Mouse (Mus musculus) embryonic facial prominence, embryonic 14.5 days (tissue): Measurements from ENCODE around the gene Mysm1. TPM values are rescaled to one million over a fixed set of nuclear protein-coding genes. Genes with fewer than 3 reads are reported as not detected.
A peak's percentile ranks its signal among the peaks of the same experiment; 100 is the strongest.

ENCODE experiments used
- ATAC-seq: fragments of 200-750 bp; cut with Nextera tagmentation; 2 replicates; pipeline ENCODE4 v1.8.0; 2017; ENCODE audit warnings: low read depth, moderate number of reproducible peaks, moderate TSS enrichment
- DNase-seq: peaks from one replicate; pipeline ENCODE4 v3.0.0-alpha.2; 2015; ENCODE audit warnings: low spot score
- H3K27ac ChIP-seq: fragments of 300-500 bp; sonication (generic); replicated peaks from 2 replicates; pipeline ENCODE4 v1.5.1; 2014; ENCODE audit warnings: low read depth, mild to moderate bottlenecking, low read length, moderate library complexity
- H3K27me3 ChIP-seq: fragments of 300-500 bp; sonication (generic); replicated peaks from 2 replicates; pipeline ENCODE4 v1.6.1; 2014; ENCODE audit warnings: low read length; ENCODE audit not compliant: control insufficient read depth, insufficient read depth
- H3K36me3 ChIP-seq: fragments of 300-500 bp; sonication (generic); 2 replicates; pipeline ENCODE4 v1.6.1; 2014; ENCODE audit warnings: low read length, mixed read lengths; ENCODE audit not compliant: control insufficient read depth, insufficient read depth
- H3K4me1 ChIP-seq: fragments of 300-500 bp; sonication (generic); 2 replicates; pipeline ENCODE4 v1.6.1; 2014; ENCODE audit warnings: antibody characterized with exemption, low read length; ENCODE audit not compliant: control insufficient read depth, insufficient read depth
- H3K4me2 ChIP-seq: fragments of 300-500 bp; sonication (generic); 2 replicates; pipeline ENCODE4 v1.6.1; 2014; ENCODE audit warnings: low read depth, mild to moderate bottlenecking, low read length, moderate library complexity, mixed read lengths
- H3K4me3 ChIP-seq: fragments of 300-500 bp; sonication (generic); 2 replicates; pipeline ENCODE4 v1.5.1; 2014; ENCODE audit warnings: low read depth, mild to moderate bottlenecking, low read length
- H3K9ac ChIP-seq: fragments of 300-500 bp; sonication (generic); 2 replicates; pipeline ENCODE4 v1.6.1; 2014; ENCODE audit warnings: low read depth, mild to moderate bottlenecking, low read length, moderate library complexity, mixed read lengths
- H3K9me3 ChIP-seq: fragments of 300-500 bp; sonication (generic); 2 replicates; pipeline ENCODE4 v1.6.1; 2016; ENCODE audit warnings: low read length; ENCODE audit not compliant: control insufficient read depth
- WGBS: fragments of 180-500 bp; shearing (Covaris S2); extraction: QIAGEN DNeasy Blood & Tissue Kit; methylation state at CpG from one replicate; pipeline ENCODE4 v1.1.7; 2014; 5-methylcytosine and 5-hydroxymethylcytosine counted together
- polyA plus RNA-seq: library from polyadenylated mRNA; unstranded; fragments of >200 nt; fragmentation: Nextera tagmentation; extraction: Ambion mirVana; gene quantifications from 2 replicates; pipeline ENCODE4 v1.2.1, GENCODE M21; 2014

The Mysm1 gene
- polyA plus RNA-seq, 1 experiment from 2014 or later: 23.3 TPM

DNA sequence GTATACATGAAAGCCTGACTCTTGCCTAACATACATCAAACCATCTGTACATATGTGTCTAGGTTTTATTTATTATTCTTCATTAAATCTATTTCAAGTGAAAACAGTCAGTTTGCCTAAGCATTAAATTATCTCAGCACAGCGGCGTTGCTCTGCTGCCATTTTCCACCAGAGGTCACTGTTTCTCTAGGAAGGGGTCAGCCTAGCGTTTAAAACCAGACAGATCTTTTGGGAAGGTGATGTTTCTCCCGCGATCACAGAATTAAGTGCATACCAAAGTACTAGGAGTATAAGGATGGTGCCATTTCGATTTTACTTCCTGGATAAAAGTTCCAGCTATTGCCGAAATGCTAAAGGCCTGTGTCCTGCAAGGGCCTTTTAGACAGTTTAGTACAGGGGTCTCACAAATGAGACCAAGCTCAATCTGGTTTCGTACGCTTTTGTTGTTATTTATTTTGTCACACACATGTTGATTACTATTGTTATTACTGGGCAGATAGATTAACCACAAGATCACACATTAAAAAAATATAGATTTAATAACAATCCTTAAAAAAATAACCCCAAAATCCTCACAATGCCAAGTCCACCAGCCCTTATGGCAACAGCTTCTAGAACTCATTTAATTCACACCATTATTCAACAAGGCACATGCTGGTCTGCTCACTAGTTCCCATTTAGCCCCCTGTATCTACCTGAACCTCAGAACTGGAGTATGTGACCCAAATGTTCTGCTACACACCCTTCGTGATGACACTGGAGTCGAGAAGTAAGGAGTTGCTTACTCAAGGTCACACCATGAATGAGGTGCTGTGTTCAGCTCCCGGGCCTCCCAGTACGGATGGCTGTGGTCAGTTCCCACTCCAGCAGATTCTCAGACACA lies 29.5 kb upstream of the Mysm1 start:
- DNase-seq: peak; percentile 81
- Histone ChIP-seq H3K36me3 (no peaks in the 10 kb centered on the region), H3K4me2 (peak overlapping the region; percentile 30), H3K9ac (no peak overlapping the region), H3K27me3 (no peaks in the 10 kb centered on the region), H3K9me3 (no peaks in the 10 kb centered on the region), H3K4me1 (no peaks in the 10 kb centered on the region), H3K27ac (no peak overlapping the region), H3K4me3 (no peak overlapping the region)
- peak; percentile 80 for ATAC-seq
- 43% methylated on average over 13 of the region's 13 CpGs for WGBS

DNA sequence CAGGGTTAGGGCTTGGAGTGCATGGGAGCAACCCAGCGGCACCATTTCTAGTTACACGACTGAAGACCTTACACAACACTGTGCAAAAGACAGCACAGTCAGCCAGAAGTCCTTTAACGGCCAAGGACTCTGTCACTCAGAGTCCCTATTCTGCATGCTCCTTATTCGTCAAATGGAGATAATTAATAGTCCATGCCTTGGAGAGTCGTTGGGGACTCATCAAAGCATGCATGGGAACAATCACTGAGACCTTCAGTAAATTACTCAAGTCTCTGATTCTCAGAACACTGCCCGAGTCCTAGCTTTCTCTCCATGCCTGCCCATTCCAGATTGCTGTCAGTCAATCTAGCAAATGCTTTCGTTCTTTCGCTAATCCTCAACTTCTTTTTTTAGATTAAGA lies 28.9 kb upstream of the Mysm1 start:
- Histone ChIP-seq H3K9me3 (no peaks in the 10 kb centered on the region), H3K27ac (no peak overlapping the region), H3K27me3 (no peaks in the 10 kb centered on the region), H3K36me3 (no peaks in the 10 kb centered on the region), H3K4me2 (peak overlapping the region; percentile 30), H3K4me3 (no peak overlapping the region), H3K4me1 (no peaks in the 10 kb centered on the region), H3K9ac (no peak overlapping the region)
- no peak for ATAC-seq
- DNase-seq: peak; percentile 23
- 44% methylated on average over 8 of the region's 8 CpGs for WGBS

GRCm38 (mm10) chr4:95005251-95005830 lies 26.4 kb upstream of the Mysm1 start:
- Histone ChIP-seq H3K9me3 (no peaks in the 10 kb centered on the region), H3K4me3 (no peak overlapping the region), H3K36me3 (no peaks in the 10 kb centered on the region), H3K4me1 (no peaks in the 10 kb centered on the region), H3K27ac (no peak overlapping the region), H3K4me2 (no peak overlapping the region), H3K9ac (no peak overlapping the region), H3K27me3 (no peaks in the 10 kb centered on the region)
- ATAC-seq: no peak
- 75% methylated on average over 6 of the region's 6 CpGs for WGBS
- DNase-seq: no peak

GRCm38 (mm10) chr4:95001043-95001775 lies 22.3 kb upstream of the Mysm1 start:
- no peak for DNase-seq
- WGBS: 50% methylated on average over 6 of the region's 6 CpGs
- H3K4me3 ChIP-seq: no peak overlapping the region
- no peaks in the 10 kb centered on the region for H3K27me3 ChIP-seq
- H3K9ac ChIP-seq: no peak overlapping the region
- ATAC-seq: no peak
- H3K9me3 ChIP-seq: no peaks in the 10 kb centered on the region
- H3K27ac ChIP-seq: no peak overlapping the region
- no peaks in the 10 kb centered on the region for H3K4me1 ChIP-seq
- no peak overlapping the region for H3K4me2 ChIP-seq
- no peaks in the 10 kb centered on the region for H3K36me3 ChIP-seq

DNA sequence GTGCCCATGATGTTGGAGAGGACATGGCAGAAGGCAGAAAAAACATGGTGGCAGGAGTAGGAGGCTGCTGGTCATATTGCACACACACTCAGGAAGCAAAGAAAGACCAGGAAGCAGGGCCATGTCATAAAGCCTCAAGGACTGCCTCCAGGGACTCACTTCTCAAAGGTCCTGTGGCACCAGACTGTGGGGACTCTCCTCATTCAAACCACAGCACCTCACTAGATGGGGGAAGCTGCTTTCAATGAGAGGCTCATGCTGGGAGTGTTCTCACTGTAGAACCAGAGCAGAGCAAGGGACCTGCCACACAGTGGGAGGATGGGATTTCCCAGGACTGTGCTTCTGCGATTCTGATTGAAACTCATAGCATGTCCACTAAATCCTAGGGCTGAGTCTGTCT lies 21.2 kb upstream of the Mysm1 start:
- Histone ChIP-seq H3K4me1 (no peaks in the 10 kb centered on the region), H3K9me3 (no peaks in the 10 kb centered on the region), H3K9ac (no peak overlapping the region), H3K27ac (no peak overlapping the region), H3K36me3 (no peaks in the 10 kb centered on the region), H3K4me3 (no peak overlapping the region), H3K4me2 (no peak overlapping the region), H3K27me3 (no peaks in the 10 kb centered on the region)
- 58% methylated on average over 1 of the region's 1 CpGs for WGBS
- no peak for ATAC-seq
- DNase-seq: no peak

- no peaks in the 10 kb centered on the region for H3K9me3 ChIP-seq
- WGBS: 59% methylated on average over 3 of the region's 3 CpGs
- no peaks in the 10 kb centered on the region for H3K27me3 ChIP-seq
- no peak overlapping the region for H3K4me3 ChIP-seq
- ATAC-seq (no peak), DNase-seq (no peak)
- no peaks in the 10 kb centered on the region for H3K36me3 ChIP-seq
- no peak overlapping the region for H3K9ac ChIP-seq
- H3K27ac ChIP-seq: no peak overlapping the region
- H3K4me2 ChIP-seq: no peak overlapping the region
- no peaks in the 10 kb centered on the region for H3K4me1 ChIP-seq
These were observed 20.3 kb upstream of the Mysm1 start for GRCm38 (mm10) chr4:94999249-94999648.

DNA sequence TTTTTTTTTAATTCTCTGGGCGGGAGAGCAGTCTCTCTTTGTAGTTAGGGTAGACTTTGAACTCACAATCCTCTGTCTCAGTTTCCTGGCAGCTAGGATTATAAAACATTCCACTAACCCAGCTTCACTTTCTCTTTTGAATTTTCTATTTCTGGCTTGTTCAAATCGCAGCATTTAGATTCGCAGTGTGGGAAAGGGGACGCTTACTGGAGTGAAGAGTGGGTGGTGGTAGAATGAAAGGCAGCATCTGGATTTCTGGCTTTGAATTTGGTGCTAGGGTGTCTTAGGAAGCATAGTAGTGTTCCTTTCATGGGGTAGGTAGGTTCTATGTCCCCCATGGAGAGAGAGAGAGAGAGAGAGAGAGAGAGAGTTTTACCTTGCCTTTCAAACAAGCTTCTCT lies 17.0 kb upstream of the Mysm1 start:
- WGBS: 74% methylated on average over 4 of the region's 4 CpGs
- Histone ChIP-seq H3K9ac (no peak overlapping the region), H3K27me3 (no peaks in the 10 kb centered on the region), H3K4me2 (no peak overlapping the region), H3K36me3 (no peaks in the 10 kb centered on the region), H3K9me3 (no peaks in the 10 kb centered on the region), H3K27ac (no peak overlapping the region), H3K4me3 (no peak overlapping the region), H3K4me1 (no peaks in the 10 kb centered on the region)
- no peak for ATAC-seq
- DNase-seq: no peak

DNA sequence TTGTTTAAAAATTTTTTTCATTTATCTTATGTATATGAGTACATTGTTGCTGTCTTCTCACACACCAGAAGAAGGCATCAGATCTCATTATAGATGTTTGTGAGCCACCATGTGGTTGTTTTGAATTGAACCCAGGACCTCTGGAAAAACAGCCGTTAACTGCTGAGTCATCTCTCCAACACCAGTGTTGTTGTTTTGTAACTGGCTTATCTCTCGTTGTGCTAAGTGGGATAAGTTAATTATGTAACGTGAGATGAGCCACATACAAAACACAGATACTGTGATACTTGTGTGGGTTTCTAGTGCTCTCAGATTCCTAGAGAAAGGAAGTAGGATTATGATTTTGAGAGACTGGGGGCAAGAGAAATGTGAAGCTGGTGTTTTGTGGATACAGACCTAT lies 11.3 kb upstream of the Mysm1 start:
- H3K4me3 ChIP-seq: no peak overlapping the region
- no peaks in the 10 kb centered on the region for H3K27me3 ChIP-seq
- no peaks in the 10 kb centered on the region for H3K4me1 ChIP-seq
- ATAC-seq (no peak), DNase-seq (no peak)
- H3K4me2 ChIP-seq: no peak overlapping the region
- H3K27ac ChIP-seq: no peak overlapping the region
- H3K36me3 ChIP-seq: no peaks in the 10 kb centered on the region
- WGBS: 20% methylated on average over 3 of the region's 3 CpGs
- H3K9ac ChIP-seq: no peak overlapping the region
- H3K9me3 ChIP-seq: no peaks in the 10 kb centered on the region
